Mouse (Mus musculus): Measurements from ENCODE around the gene Zkscan6.

GRCm38 (mm10) chr11:65769990-65770389 is 37.0 kb upstream of the Zkscan6 start:
- no peak for TF ChIP-seq CTCF (IDR thresholded peaks at IDR 0.05; ENCODE audit: borderline replicate concordance, extremely low read depth, insufficient read depth, insufficient read length)
- TF ChIP-seq POLR2A (IDR thresholded peaks at IDR 0.05; ENCODE audit: borderline replicate concordance, extremely low read depth, insufficient read depth, insufficient read length, poor library complexity, severe bottlenecking): no peak

Measured in brain, embryonic 14.5 days (tissue).